Mouse (Mus musculus) embryonic fibroblast, embryonic 13.5 days (primary cell): ENCODE measurements at regions not wholly inside any gene's neighbourhood (a gene's known extent, or its start where the extent isn't known, plus 50 kb on each side); places are given as distances from the start of the nearest gene placed in this dataset.

Experiments
- CTCF ChIP-seq: IDR thresholded peaks from 2 replicates; pipeline ENCODE4 v1.5.1; 2011; ENCODE audit warnings: mild to moderate bottlenecking, control low read depth, low read length, moderate library complexity, borderline replicate concordance; ENCODE audit not compliant: insufficient read depth
- POLR2A ChIP-seq: IDR thresholded peaks from 2 replicates; pipeline ENCODE4 v1.6.1; 2011; ENCODE audit warnings: low read depth, mild to moderate bottlenecking, control low read depth, low read length, moderate library complexity

DNA sequence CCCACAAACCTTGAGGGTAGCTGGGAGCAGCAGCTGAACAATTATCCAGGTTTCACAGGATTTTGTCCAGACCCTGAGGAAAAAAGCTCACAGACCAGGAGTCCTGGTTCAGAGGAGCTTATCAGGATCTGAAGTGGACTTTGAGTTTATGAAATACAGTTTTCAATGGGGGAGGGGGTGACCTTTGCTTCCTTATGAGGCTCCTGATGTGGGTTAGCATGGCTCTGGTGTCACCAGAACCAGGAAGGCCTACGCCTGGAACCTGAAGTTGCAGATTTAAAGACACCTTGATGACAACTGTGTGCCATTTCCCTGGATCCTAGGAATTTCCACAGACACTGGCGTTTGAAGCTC, 364.7 kb downstream of the Btg1 start:
- TF ChIP-seq CTCF (no peak), POLR2A (no peak)
